Mouse (Mus musculus): ENCODE measurements around the gene Kdm3a.

Kdm3a gene

DNA sequence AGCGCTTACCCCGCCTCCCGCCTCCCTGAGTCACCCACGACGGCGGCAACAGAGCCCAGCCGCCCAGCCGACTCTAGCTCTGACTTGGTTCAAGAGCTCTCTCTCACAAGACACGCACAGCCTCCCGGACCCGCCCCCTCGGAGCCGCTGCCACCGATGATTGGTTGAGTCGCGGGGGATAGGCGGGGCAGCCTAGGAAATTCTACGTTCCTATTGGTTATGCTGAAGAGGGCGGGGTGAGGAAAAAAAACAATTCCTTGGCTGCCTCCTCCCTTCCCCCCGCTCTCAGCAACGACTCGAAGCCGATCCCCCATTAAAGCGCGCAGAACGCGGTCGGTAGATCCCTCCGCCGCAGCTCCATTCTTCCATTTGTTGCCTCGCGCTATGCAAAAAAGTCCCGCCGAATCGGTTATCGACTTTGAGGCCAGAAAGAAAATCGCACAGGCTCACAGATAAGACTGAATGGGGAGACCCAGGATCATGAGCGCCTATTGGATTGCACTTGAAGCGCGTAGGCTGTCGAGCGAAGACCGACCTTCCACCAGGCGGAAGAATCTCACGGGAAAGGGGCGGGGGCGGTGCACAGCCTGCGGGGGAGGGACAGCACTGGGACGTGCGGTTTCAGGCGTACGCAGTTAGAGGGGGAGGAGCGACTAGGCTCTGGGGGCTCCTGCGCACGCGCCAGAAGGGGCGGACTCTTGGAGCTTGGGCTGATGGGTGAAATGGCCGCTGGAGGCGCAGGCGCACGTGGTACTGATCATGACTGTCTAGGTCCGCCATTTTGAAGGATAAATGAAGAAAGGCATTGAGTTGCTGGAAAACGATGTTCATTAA is at the start of gene Kdm3a:
Kdm3a (minus strand) TSS at position 162 of the 834 bp plus-strand sequence.
- peak; percentile 97 for DNase-seq

- no peak for DNase-seq
Measured at GRCm38 (mm10) chr6:71678891-71679290, 46.1 kb upstream of the Kdm3a start.

GRCm38 (mm10) chr6:71673166-71673565 is 40.4 kb upstream of the Kdm3a start:
- DNase-seq: no peak

DNA sequence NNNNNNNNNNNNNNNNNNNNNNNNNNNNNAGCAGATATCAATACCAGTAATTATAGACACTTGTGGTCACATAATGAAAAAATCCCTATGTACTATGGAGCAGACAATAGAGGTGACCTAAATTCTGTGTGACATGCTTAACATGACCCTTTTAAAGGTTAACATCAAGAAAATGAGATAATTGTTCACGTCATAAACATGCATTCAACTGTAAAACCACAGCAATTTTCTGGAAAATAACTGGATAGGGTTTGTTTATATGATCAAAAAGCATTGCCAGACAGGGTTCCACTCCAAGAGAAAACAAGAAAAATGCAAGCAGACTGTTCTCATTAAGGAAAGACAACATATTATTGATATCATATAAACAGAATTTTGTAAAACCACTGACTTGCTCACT is 31.7 kb upstream of the Kdm3a start:
- DNase-seq: no peak

- DNase-seq: no peak
Measured at GRCm38 (mm10) chr6:71658290-71658689, 25.5 kb upstream of the Kdm3a start.

DNA sequence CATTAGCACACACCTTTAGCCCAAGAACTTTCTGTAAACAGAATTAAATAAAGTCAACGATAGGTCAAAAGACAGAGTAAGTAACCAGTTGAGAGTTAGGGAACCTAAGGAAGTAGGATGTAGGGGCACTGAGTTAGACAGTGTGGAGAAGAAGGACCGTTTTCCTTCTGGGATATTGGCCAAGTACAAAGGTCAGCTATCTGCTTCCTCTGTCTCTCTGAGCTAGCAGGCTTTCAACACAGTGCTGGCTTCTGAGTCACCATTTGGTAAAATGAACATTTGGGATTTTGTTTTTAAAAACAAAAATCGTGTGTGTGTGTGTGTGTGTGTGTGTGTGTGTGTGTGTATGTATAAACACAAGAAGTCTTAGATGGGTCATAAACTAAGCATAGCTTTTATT is 23.0 kb upstream of the Kdm3a start:
- no peak for DNase-seq

- DNase-seq: no peak
Measured at GRCm38 (mm10) chr6:71651868-71652267, 19.1 kb upstream of the Kdm3a start.

GRCm38 (mm10) chr6:71632486-71632828 is 333 bp downstream of the Kdm3a start:
- no peak for DNase-seq

DNA sequence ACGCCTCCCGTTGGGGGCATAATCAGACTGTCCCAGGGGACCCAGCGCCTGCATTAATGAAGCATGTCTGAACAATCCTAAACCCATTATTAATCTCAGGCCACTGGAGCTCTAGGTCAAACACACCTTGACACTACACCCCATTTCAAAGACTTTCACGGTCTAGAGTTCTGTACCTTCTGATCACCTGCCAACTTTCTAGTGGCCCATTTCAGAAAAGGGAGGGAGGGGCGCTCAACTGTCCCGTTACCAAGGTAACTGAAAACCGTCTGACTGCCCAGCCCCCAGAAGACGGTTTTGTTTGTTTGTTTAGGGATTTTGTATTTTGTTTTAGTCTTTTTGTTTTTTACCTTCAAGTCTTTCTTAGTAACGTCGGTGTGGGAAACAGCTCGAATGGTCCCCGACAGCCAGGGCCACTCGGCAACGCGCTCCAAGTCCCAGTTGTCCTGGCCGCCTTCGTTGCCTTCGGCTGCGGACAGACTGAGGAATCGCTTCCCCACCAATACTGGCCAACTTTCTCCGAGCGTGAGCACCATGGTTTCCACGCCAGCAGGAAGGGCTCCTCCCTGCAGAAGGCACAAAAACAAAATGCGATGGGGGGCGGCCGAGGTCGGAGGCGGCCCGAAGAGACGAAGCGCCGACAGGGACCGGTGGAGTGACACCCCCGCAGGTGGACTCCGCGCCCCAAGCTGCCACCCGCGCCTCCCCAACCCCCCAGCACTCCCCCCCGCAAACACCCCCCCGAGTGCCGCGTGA is 906 bp downstream of the Kdm3a start:
- DNase-seq: peak; percentile 49

DNA sequence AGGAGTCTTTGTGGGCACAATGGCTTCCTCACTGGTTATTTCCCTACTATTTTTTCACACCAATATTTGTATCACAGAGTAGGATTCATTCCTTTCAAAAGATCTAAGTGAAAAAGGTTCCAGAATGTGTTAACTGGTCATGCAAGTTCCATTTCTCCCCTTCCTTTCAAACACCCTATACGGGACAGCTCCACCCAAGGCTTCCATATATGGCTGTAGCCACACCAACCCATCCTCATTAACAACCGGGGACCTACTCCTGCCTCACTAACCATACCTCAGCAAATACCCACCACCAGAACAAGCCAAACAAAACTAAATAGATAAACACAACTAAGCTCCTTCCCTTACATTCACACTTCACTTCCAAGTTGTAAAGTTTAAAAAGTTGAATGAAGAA is 1.6 kb downstream of the Kdm3a start:
- DNase-seq: no peak

GRCm38 (mm10) chr6:71627325-71627724 is 5.5 kb downstream of the Kdm3a start:
- DNase-seq: no peak

DNA sequence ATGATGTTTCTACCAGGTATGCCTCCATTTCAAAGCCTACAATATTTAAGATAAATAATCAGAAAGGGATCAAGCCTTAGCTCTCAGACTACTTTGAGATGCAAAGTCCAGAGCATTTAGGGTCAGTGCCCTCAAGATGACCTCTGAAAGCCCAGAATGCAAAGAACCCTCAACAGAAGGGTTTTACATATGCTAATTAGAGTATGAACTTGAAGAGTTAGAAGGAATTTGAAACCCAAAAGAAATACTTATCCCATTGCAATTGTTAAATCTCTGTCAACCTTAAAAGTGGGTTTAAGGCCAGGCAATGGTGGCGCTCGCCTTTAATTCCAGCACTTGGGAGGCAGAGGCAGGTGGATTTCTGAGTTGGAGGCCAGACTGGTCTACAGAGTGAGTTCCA is 6.8 kb downstream of the Kdm3a start:
- no peak for DNase-seq

DNA sequence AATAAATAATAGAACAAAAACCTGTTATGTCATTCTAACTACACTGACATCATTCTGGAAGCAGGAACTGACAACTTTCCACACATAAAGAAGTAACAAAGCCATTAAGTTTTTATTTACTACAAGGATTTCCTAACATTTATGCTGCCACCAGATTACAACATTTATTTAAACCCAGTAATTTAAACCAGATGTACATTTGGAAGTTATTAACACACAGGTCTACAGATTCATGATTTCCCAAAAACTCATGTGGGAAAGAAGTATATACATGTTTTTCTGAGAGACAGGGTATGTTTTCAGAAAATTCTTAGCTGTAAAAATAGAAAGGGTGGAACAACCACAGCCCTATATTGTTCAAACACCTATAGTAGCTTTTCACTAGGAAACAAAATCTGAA is 8.1 kb downstream of the Kdm3a start:
- no peak for DNase-seq

DNA sequence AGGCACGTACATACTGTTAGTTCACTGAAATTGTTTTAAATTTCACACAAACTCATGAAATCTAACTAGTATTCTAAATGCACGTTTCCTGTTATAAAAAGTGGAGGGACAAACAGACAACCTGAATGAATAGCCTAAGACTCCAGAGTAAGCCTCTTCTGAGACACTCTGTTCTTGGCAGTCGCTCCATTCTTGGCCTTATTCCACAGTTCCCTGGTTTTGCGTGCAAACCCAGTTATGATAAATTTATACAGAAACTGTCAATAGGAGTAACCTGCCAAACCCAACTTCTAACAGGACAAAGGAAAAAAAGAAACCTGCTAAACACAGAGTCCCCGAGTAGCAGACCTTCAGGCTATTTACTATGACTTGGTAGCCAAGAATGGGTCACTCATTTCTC is 10.8 kb downstream of the Kdm3a start:
- no peak for DNase-seq

DNA sequence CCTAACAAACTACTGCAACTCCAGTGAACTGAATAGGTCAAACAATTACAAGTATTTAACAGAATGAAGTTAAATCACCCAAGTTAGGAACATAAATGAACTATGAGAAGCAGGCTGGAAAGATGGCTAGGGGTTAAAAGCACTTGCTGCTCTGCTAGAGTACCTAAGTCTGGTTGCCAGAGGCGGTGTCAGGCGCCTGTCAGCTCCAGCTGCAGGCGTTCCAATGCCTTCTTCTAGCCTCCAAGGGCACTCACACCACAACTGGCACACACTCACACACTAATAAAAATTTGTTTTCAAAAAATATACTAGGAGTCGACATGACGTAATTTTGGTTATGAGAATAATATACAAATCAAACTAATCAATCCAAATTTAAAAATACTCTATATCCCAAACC is 11.2 kb downstream of the Kdm3a start:
- DNase-seq: no peak

DNA sequence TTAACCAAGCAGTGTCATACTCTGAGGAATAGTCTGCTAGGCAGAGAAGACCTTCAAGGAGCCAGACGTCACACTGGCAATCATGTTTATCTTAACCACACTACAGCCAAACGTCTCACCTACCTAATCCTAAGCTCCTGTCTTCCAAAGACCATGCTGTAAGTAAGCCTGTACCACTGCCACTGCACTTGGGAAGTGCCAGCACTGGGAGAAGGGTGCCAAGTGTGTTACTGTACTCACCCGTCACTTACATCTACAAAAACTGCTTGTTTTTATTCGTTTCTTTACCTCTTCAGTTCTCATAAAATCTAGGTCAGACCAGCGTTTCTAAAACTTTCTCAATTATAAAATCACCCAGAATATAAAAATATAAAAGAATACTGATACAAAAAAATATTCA is 15.8 kb downstream of the Kdm3a start:
- no peak for DNase-seq

DNA sequence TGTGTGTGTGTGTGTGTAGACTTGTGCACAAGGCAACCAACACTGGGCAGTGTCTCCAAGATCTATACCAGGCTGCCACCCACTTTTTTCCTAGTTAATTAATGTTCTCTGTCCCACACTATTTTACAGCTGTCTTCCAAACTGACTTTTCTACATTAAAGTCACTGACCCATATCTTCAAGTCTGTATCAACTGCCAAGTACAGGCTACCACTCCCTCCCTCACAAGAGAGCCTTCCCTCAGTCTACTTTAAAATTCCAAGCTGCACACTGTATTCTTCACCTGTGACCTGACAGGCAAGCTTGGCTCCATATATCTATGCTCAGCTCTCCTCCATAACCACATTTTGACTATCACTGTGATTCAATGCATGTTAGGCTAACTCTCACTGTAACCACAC is 19.6 kb downstream of the Kdm3a start:
- DNase-seq: no peak

DNA sequence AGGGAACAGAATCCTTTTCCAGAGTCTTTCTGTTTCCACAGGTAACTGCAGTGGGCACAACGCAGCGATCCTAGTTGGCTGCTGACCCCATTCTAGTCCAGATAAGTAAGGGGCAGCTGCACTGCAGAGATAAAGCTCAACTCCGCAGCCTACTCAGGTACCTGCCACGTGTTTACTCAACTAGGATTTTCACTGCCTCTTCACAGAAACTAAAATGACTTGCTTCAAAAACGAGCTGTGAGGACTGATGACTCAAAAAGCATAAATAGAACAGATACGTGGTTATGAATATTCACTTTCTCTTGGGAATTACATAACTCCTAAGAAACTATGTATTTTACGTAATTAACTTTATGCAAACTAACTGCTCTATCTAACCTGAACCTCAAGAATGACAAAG is 22.8 kb downstream of the Kdm3a start:
- DNase-seq: peak; percentile 31

GRCm38 (mm10) chr6:71608994-71609393 is 23.8 kb downstream of the Kdm3a start:
- no peak for DNase-seq

- DNase-seq: no peak
Measured at GRCm38 (mm10) chr6:71607756-71608155, 25.0 kb downstream of the Kdm3a start.

DNA sequence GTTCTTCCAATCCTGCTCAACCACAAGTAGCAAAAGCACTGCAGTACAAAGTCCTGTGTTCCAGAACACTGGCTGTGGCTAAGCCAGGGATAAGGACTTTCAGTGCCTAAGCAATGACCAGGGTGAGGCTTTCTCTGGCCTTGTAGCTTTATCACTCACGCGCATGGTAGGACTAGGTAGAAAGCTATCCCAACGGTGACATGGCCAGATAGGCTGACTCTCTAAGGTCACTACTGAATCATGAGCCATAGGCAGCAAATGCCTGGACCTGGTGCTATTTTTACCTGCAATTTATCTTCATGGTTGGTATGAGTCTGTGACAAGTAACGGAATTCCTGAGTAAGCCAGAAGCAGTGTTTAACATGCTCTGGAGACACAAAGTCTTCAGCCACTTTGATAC is 42.6 kb downstream of the Kdm3a start:
- no peak for DNase-seq

DNA sequence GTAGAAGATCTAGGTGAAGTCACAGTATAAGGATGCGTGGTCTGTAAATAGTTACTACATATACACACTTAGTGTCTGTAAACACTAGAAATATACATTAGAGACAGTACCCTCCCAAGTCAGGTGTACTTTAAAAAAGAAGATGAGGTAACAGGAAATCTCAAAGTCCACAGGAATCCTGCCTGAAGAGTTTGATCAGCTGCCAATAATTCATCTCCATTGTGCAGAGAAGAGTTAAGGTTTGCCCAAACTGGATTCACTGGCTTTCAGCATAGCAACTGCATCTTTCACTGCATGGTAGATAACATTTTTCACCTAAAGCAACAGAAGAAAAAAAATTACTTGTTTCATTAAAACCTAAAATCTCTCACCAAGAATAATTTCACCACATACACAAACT is 43.4 kb downstream of the Kdm3a start:
- no peak for DNase-seq

GRCm38 (mm10) chr6:71583198-71583597 is 49.6 kb downstream of the Kdm3a start:
- DNase-seq: no peak

DNA sequence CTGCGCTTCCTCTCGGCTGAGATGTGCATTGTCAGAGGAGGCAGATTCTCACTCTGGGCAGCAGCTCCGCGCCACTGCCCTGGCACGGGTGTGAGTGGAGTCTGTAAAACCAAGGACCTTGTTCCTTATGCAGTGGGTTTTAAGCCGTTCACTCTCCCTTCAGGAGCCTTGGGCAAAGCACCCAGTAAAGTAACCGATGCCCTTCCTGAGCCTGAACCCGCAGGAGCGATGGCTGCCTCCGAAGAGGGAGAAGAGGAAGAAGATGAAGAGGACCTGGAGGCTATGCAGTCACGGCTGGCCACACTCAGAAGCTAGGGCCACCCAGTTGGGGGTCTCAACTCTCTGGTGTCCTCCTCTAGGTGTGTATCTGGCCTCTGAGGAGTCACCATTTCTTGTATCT is 53.3 kb downstream of the Kdm3a start:
- DNase-seq: no peak

DNA sequence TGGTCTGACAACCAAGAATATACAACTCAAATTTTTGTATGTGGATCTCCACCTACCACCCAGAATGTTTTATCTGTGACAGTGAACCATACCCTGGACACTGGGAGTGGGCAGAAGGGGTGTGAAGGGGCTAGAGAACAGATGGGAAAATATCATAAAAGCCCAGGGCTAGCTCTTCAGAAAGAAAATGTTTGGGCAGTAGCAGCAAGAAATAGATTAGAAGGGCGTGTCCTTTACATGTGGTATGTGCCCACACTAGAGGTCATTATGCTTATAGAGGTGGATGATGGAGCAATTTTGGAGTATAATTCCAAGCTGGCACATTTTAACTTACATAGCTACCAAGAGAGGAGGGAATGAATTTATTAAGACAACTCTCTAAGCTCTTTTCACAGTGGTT is 57.4 kb downstream of the Kdm3a start:
- DNase-seq: no peak

Measured in right cerebral cortex, postnatal 25 days (tissue).